Mouse (Mus musculus) CD4-positive helper T cell, adult 2 months (primary cell): ENCODE results near the gene Parp1.

Source experiments
- DNase-seq: peaks from one replicate; pipeline ENCODE4 v3.0.0-alpha.2; 2012; ENCODE audit warnings: low read depth, missing footprints, low spot score

The Parp1 gene

GRCm38 (mm10) chr1:180568761-180569452 is at the start of gene Parp1:
Parp1 (plus strand) TSS chr1:180568924.
- peak; percentile 93 for DNase-seq

- DNase-seq, result no peak
These were observed 49.2 kb upstream of the Parp1 start for GRCm38 (mm10) chr1:180519520-180519919.

GRCm38 (mm10) chr1:180520190-180520589 is 48.5 kb upstream of the Parp1 start:
- DNase-seq, result no peak

- no peak for DNase-seq
These were observed 45.4 kb upstream of the Parp1 start for GRCm38 (mm10) chr1:180523320-180523719.

GRCm38 (mm10) chr1:180525301-180525700 is 43.4 kb upstream of the Parp1 start:
- DNase-seq, result no peak

GRCm38 (mm10) chr1:180529847-180530246 is 38.9 kb upstream of the Parp1 start:
- DNase-seq, result no peak

GRCm38 (mm10) chr1:180530457-180531263 is 38.1 kb upstream of the Parp1 start:
- DNase-seq, result no peak

GRCm38 (mm10) chr1:180532671-180533070 is 36.1 kb upstream of the Parp1 start:
- no peak for DNase-seq

- no peak for DNase-seq
These were observed 32.0 kb upstream of the Parp1 start for GRCm38 (mm10) chr1:180536719-180537118.

- no peak for DNase-seq
These were observed 27.5 kb upstream of the Parp1 start for GRCm38 (mm10) chr1:180541251-180541650.

- DNase-seq, result no peak
These were observed 26.6 kb upstream of the Parp1 start for GRCm38 (mm10) chr1:180541883-180542711.

- no peak for DNase-seq
These were observed 25.9 kb upstream of the Parp1 start for GRCm38 (mm10) chr1:180542712-180543371.

- DNase-seq, result peak; percentile 53
These were observed 22.7 kb upstream of the Parp1 start for GRCm38 (mm10) chr1:180545918-180546545.

- DNase-seq, result no peak
These were observed 21.6 kb upstream of the Parp1 start for GRCm38 (mm10) chr1:180546798-180547750.

- DNase-seq, result peak; percentile 55
These were observed 20.7 kb upstream of the Parp1 start for GRCm38 (mm10) chr1:180547751-180548669.

GRCm38 (mm10) chr1:180549539-180550308 is 19.0 kb upstream of the Parp1 start:
- DNase-seq, result no peak

- no peak for DNase-seq
These were observed 18.0 kb upstream of the Parp1 start for GRCm38 (mm10) chr1:180550770-180551169.

GRCm38 (mm10) chr1:180556899-180557298 is 11.8 kb upstream of the Parp1 start:
- no peak for DNase-seq
